Mouse (Mus musculus) hindbrain, embryonic 11.5 days (tissue): ENCODE measurements around the gene Hnf4a. TPM values are rescaled to one million over a fixed set of nuclear protein-coding genes. Genes with fewer than 3 reads are reported as not detected.

ENCODE experiments used
- ATAC-seq: fragments of 200-750 bp; cut with Nextera tagmentation; 2 replicates; pipeline ENCODE4 v1.8.0; 2017; ENCODE audit warnings: mild to moderate bottlenecking, moderate TSS enrichment, moderate library complexity; ENCODE audit not compliant: low FRiP score
- DNase-seq: peaks from one replicate; pipeline ENCODE4 v3.0.0-alpha.2; 2015; ENCODE audit warnings: low spot score
- H3K27ac ChIP-seq: fragments of 300-500 bp; sonication (generic); 2 replicates; pipeline ENCODE4 v1.5.1; 2014; ENCODE audit warnings: mild to moderate bottlenecking, low read depth, low read length
- H3K27me3 ChIP-seq: fragments of 300-500 bp; sonication (generic); 2 replicates; pipeline ENCODE4 v1.6.1; 2014; ENCODE audit warnings: mild to moderate bottlenecking, low read length, moderate library complexity, mixed read lengths; ENCODE audit not compliant: control insufficient read depth, insufficient read depth
- H3K36me3 ChIP-seq: fragments of 300-500 bp; sonication (generic); 2 replicates; pipeline ENCODE4 v1.6.1; 2014; ENCODE audit warnings: mild to moderate bottlenecking, low read length, moderate library complexity, mixed read lengths; ENCODE audit not compliant: control insufficient read depth, insufficient read depth
- H3K4me1 ChIP-seq: fragments of 300-500 bp; sonication (generic); replicated peaks from 2 replicates; pipeline ENCODE4 v1.6.1; 2014; ENCODE audit warnings: low read length, mixed read lengths; ENCODE audit not compliant: control insufficient read depth, insufficient read depth
- H3K4me2 ChIP-seq: fragments of 300-500 bp; sonication (generic); replicated peaks from 2 replicates; pipeline ENCODE4 v1.6.1; 2014; ENCODE audit warnings: mild to moderate bottlenecking, low read depth, low read length
- H3K4me3 ChIP-seq: fragments of 300-500 bp; sonication (generic); 2 replicates; pipeline ENCODE4 v1.5.1; 2014; ENCODE audit warnings: low read depth, low read length
- H3K9ac ChIP-seq: fragments of 300-500 bp; sonication (generic); 2 replicates; pipeline ENCODE4 v1.6.1; 2014; ENCODE audit warnings: low read depth, low read length
- H3K9me3 ChIP-seq: fragments of 300-500 bp; sonication (generic); 2 replicates; pipeline ENCODE4 v1.6.1; 2016; ENCODE audit warnings: low read length; ENCODE audit not compliant: control insufficient read depth
- WGBS: fragments of 180-500 bp; shearing (Covaris S2); extraction: QIAGEN DNeasy Blood & Tissue Kit; methylation state at CpG from one replicate; pipeline ENCODE4 v1.1.7; 2014; 5-methylcytosine and 5-hydroxymethylcytosine counted together
- polyA plus RNA-seq: library from polyadenylated mRNA; unstranded; fragments of >200 nt; fragmentation: Nextera tagmentation; extraction: Ambion mirVana; gene quantifications from 2 replicates; pipeline ENCODE4 v1.2.1, GENCODE M21; 2014

The Hnf4a gene
- polyA plus RNA-seq, 1 experiment from 2014 or later, result not detected

- no peak overlapping the region for H3K4me3 ChIP-seq
- ATAC-seq, result no peak
- H3K27me3 ChIP-seq, result no peaks in the 10 kb centered on the region
- no peak overlapping the region for H3K4me2 ChIP-seq
- H3K4me1 ChIP-seq, result no peaks in the 10 kb centered on the region
- no peaks in the 10 kb centered on the region for H3K9me3 ChIP-seq
- H3K27ac ChIP-seq, result no peak overlapping the region
- no peak for DNase-seq
- no peak overlapping the region for H3K9ac ChIP-seq
- H3K36me3 ChIP-seq, result peaks cover 3% of the 10 kb centered on the region; the same call in 1 of the 2 replicates
- 96% methylated on average over 5 of the region's 5 CpGs for WGBS
Measured at GRCm38 (mm10) chr2:163613206-163613605, 106.6 kb downstream of the Hnf4a start.

GRCm38 (mm10) chr2:163613990-163614389 is 107.4 kb downstream of the Hnf4a start:
- ATAC-seq (no peak), DNase-seq (no peak)
- Histone ChIP-seq H3K9ac (no peak overlapping the region), H3K36me3 (peaks cover 3% of the 10 kb centered on the region; the same call in 1 of the 2 replicates), H3K4me1 (no peaks in the 10 kb centered on the region), H3K27me3 (no peaks in the 10 kb centered on the region), H3K27ac (no peak overlapping the region), H3K9me3 (no peaks in the 10 kb centered on the region), H3K4me3 (no peak overlapping the region), H3K4me2 (no peak overlapping the region)
- 92% methylated on average over 4 of the region's 4 CpGs for WGBS

GRCm38 (mm10) chr2:163615401-163615800 is 108.8 kb downstream of the Hnf4a start:
- Histone ChIP-seq H3K4me2 (no peak overlapping the region), H3K4me1 (no peaks in the 10 kb centered on the region), H3K27ac (no peak overlapping the region), H3K36me3 (peaks cover 4% of the 10 kb centered on the region; the same call in 1 of the 2 replicates), H3K9ac (no peak overlapping the region), H3K27me3 (no peaks in the 10 kb centered on the region), H3K4me3 (no peak overlapping the region), H3K9me3 (no peaks in the 10 kb centered on the region)
- 93% methylated on average over 9 of the region's 9 CpGs for WGBS
- DNase-seq, result no peak
- ATAC-seq, result no peak

- no peaks in the 10 kb centered on the region for H3K4me1 ChIP-seq
- DNase-seq, result no peak
- H3K27me3 ChIP-seq, result no peaks in the 10 kb centered on the region
- WGBS, result 90% methylated on average over 4 of the region's 4 CpGs
- ATAC-seq, result no peak
- peaks cover 5% of the 10 kb centered on the region; the same call in 1 of the 2 replicates for H3K36me3 ChIP-seq
- no peak overlapping the region for H3K4me3 ChIP-seq
- no peak overlapping the region for H3K4me2 ChIP-seq
- H3K9ac ChIP-seq, result no peak overlapping the region
- H3K27ac ChIP-seq, result no peak overlapping the region
- no peaks in the 10 kb centered on the region for H3K9me3 ChIP-seq
Measured at GRCm38 (mm10) chr2:163615906-163616651, 109.5 kb downstream of the Hnf4a start.

GRCm38 (mm10) chr2:163616652-163617227 is 110.1 kb downstream of the Hnf4a start:
- no peaks in the 10 kb centered on the region for H3K4me1 ChIP-seq
- no peak overlapping the region for H3K4me3 ChIP-seq
- WGBS, result 89% methylated on average over 3 of the region's 3 CpGs
- no peaks in the 10 kb centered on the region for H3K27me3 ChIP-seq
- no peak overlapping the region for H3K9ac ChIP-seq
- H3K9me3 ChIP-seq, result no peaks in the 10 kb centered on the region
- H3K27ac ChIP-seq, result no peak overlapping the region
- DNase-seq (no peak), ATAC-seq (no peak)
- no peak overlapping the region for H3K4me2 ChIP-seq
- peaks cover 5% of the 10 kb centered on the region; the same call in 1 of the 2 replicates for H3K36me3 ChIP-seq

- no peaks in the 10 kb centered on the region for H3K9me3 ChIP-seq
- no peaks in the 10 kb centered on the region for H3K27me3 ChIP-seq
- no peak overlapping the region for H3K4me3 ChIP-seq
- no peak for DNase-seq
- no peaks in the 10 kb centered on the region for H3K4me1 ChIP-seq
- peaks cover 5% of the 10 kb centered on the region; the same call in 1 of the 2 replicates for H3K36me3 ChIP-seq
- 74% methylated on average over 3 of the region's 3 CpGs for WGBS
- H3K27ac ChIP-seq, result no peak overlapping the region
- ATAC-seq, result no peak
- H3K9ac ChIP-seq, result no peak overlapping the region
- H3K4me2 ChIP-seq, result no peak overlapping the region
Measured at GRCm38 (mm10) chr2:163617232-163617863, 110.7 kb downstream of the Hnf4a start.

GRCm38 (mm10) chr2:163617874-163618273 is 111.3 kb downstream of the Hnf4a start:
- WGBS, result 95% methylated on average over 4 of the region's 4 CpGs
- no peak for ATAC-seq
- H3K9me3 ChIP-seq, result no peaks in the 10 kb centered on the region
- H3K27me3 ChIP-seq, result no peaks in the 10 kb centered on the region
- no peak for DNase-seq
- H3K27ac ChIP-seq, result no peak overlapping the region
- H3K9ac ChIP-seq, result no peak overlapping the region
- H3K36me3 ChIP-seq, result peaks cover 5% of the 10 kb centered on the region; the same call in 1 of the 2 replicates
- H3K4me3 ChIP-seq, result no peak overlapping the region
- no peaks in the 10 kb centered on the region for H3K4me1 ChIP-seq
- H3K4me2 ChIP-seq, result no peak overlapping the region

- ATAC-seq, result no peak
- H3K4me2 ChIP-seq, result no peak overlapping the region
Measured at GRCm38 (mm10) chr2:163620451-163620850, 113.8 kb downstream of the Hnf4a start.

More at GRCm38 (mm10) chr2:163620451-163620850, 113.8 kb downstream of the Hnf4a start:
- Histone ChIP-seq H3K27ac (no peak overlapping the region), H3K4me1 (no peaks in the 10 kb centered on the region), H3K9me3 (no peaks in the 10 kb centered on the region), H3K9ac (no peak overlapping the region), H3K27me3 (no peaks in the 10 kb centered on the region), H3K36me3 (peaks cover 5% of the 10 kb centered on the region; the same call in 1 of the 2 replicates), H3K4me3 (no peak overlapping the region)
- DNase-seq, result no peak
- WGBS, result 85% methylated on average over 8 of the region's 8 CpGs
